In genomic region chr4:120262726-120263125, GRCm38 (mm10) we compare ENCODE assay signal across 15 mouse cellular contexts. TPM values are rescaled to one million over a fixed set of nuclear protein-coding genes. Genes with fewer than 3 reads are reported as not detected.
DNase-seq lines count a peak whose midpoint lies in the region; ATAC-seq lines count a peak whose summit lies in the region.
"Had no signal": no experiment of that assay in that cellular context is flagged by ENCODE, and none has a peak within 500 bp of the region (broad histone marks: within the 10 kb centered on the region; RNA-seq: fewer than 3 reads in every experiment).

No protein-coding gene starts in this region.

- no peak overlapping the region for H3K27ac ChIP-seq in midbrain, embryonic 12.5 days (replicated peaks)
- H3K27ac ChIP-seq in midbrain, embryonic 11.5 days (ENCODE audit: low read depth, low read length) = no peak overlapping the region
- peak overlapping the region; percentile 49 for H3K27ac ChIP-seq in hindbrain, embryonic 14.5 days
- H3K27ac ChIP-seq in neural tube, embryonic 14.5 days (ENCODE audit: low read depth, low read length) = peak overlapping the region; percentile 55
- H3K27ac ChIP-seq: left cerebral cortex, adult 2 months; limb, embryonic 12.5 days; stomach, embryonic 15.5 days had no signal

- peak; percentile 55 to 58 for DNase-seq in cerebellum, postnatal 10 days
- no peak for DNase-seq in midbrain, embryonic 11.5 days (ENCODE audit: low spot score, missing footprints)
- DNase-seq in hindbrain, embryonic 14.5 days (ENCODE audit: low spot score) = no peak
- no peak for DNase-seq in kidney, postnatal 10 days
- DNase-seq in right cerebral cortex, postnatal 25 days = no peak
- DNase-seq: adrenal gland, postnatal 14 days; right cerebral cortex, adult 18-20 months; spleen, adult 18-20 months had no signal

- H3K9ac ChIP-seq in midbrain, embryonic 12.5 days (replicated peaks) = peak overlapping the region; percentile 25; the same call in 1 of the 2 replicates
- H3K9ac ChIP-seq in midbrain, embryonic 11.5 days (ENCODE audit: low read length) = no peak overlapping the region
- H3K9ac ChIP-seq in hindbrain, embryonic 14.5 days = 0 out of 2 replicates have a peak overlapping the region, but pooled peaks have one; percentile 5
- no peak overlapping the region for H3K9ac ChIP-seq in neural tube, embryonic 14.5 days (replicated peaks; ENCODE audit: low read depth, low read length)
- H3K9ac ChIP-seq: limb, embryonic 12.5 days; stomach, embryonic 15.5 days had no signal

- no peaks in the 10 kb centered on the region for H3K36me3 ChIP-seq in midbrain, embryonic 12.5 days
- H3K36me3 ChIP-seq in midbrain, embryonic 11.5 days (ENCODE audit: control insufficient read depth, insufficient read depth, low read length) = no peaks in the 10 kb centered on the region
- no peaks in the 10 kb centered on the region for H3K36me3 ChIP-seq in hindbrain, embryonic 14.5 days (replicated peaks; ENCODE audit: control insufficient read depth, insufficient read depth)
- H3K36me3 ChIP-seq in neural tube, embryonic 14.5 days (ENCODE audit: control insufficient read depth, insufficient read depth, low read length) = no peaks in the 10 kb centered on the region
- H3K36me3 ChIP-seq: limb, embryonic 12.5 days; stomach, embryonic 15.5 days had no signal

- H3K4me1 ChIP-seq in midbrain, embryonic 12.5 days = peaks cover 53% of the 10 kb centered on the region
- peaks cover 15% of the 10 kb centered on the region for H3K4me1 ChIP-seq in midbrain, embryonic 11.5 days (ENCODE audit: control insufficient read depth, insufficient read depth, low read length)
- peaks cover 47% of the 10 kb centered on the region for H3K4me1 ChIP-seq in hindbrain, embryonic 14.5 days (replicated peaks; ENCODE audit: control insufficient read depth, insufficient read depth, low read length)
- peaks cover 34% of the 10 kb centered on the region for H3K4me1 ChIP-seq in neural tube, embryonic 14.5 days (ENCODE audit: control insufficient read depth, insufficient read depth, low read length)

- no peak for ATAC-seq in cerebellum, adult (ENCODE audit: insufficient number of reproducible peaks, low FRiP score, low TSS enrichment)
- 0 out of 2 replicates have a peak, but pooled peaks have one; percentile 1 for ATAC-seq in midbrain, embryonic 12.5 days (ENCODE audit: low FRiP score, low read depth)
- ATAC-seq in midbrain, embryonic 11.5 days (ENCODE audit: low FRiP score) = no peak
- ATAC-seq in hindbrain, embryonic 14.5 days (ENCODE audit: low FRiP score) = no peak
- ATAC-seq in neural tube, embryonic 14.5 days (ENCODE audit: low read depth) = no peak

- no peak overlapping the region for H3K4me2 ChIP-seq in midbrain, embryonic 12.5 days (replicated peaks)
- H3K4me2 ChIP-seq in midbrain, embryonic 11.5 days = no peak overlapping the region
- H3K4me2 ChIP-seq in hindbrain, embryonic 14.5 days (replicated peaks) = no peak overlapping the region
- no peak overlapping the region for H3K4me2 ChIP-seq in neural tube, embryonic 14.5 days (ENCODE audit: low read depth, low read length)
- H3K4me2 ChIP-seq: stomach, embryonic 15.5 days had no signal

- H3K4me3 ChIP-seq in midbrain, embryonic 12.5 days = no peak overlapping the region
- no peak overlapping the region for H3K4me3 ChIP-seq in midbrain, embryonic 11.5 days (ENCODE audit: low read depth, low read length)
- no peak overlapping the region for H3K4me3 ChIP-seq in hindbrain, embryonic 14.5 days (replicated peaks; ENCODE audit: low read length)
- no peak overlapping the region for H3K4me3 ChIP-seq in neural tube, embryonic 14.5 days (ENCODE audit: low read depth, low read length)
- H3K4me3 ChIP-seq: left cerebral cortex, adult 2 months; limb, embryonic 12.5 days; stomach, embryonic 15.5 days had no signal

- peaks cover 79% of the 10 kb centered on the region for H3K27me3 ChIP-seq in midbrain, embryonic 12.5 days
- peaks cover 34% of the 10 kb centered on the region for H3K27me3 ChIP-seq in midbrain, embryonic 11.5 days (ENCODE audit: control insufficient read depth, insufficient read depth, low read length)
- peaks cover 33% of the 10 kb centered on the region for H3K27me3 ChIP-seq in hindbrain, embryonic 14.5 days (ENCODE audit: control insufficient read depth, insufficient read depth, low read length)
- H3K27me3 ChIP-seq in neural tube, embryonic 14.5 days (ENCODE audit: control insufficient read depth, insufficient read depth, low read length) = peaks cover 14% of the 10 kb centered on the region; the same call in 1 of the 2 replicates

- no peaks in the 10 kb centered on the region for H3K9me3 ChIP-seq in midbrain, embryonic 12.5 days
- H3K9me3 ChIP-seq in midbrain, embryonic 11.5 days (ENCODE audit: control insufficient read depth, low read length) = no peaks in the 10 kb centered on the region
- no peaks in the 10 kb centered on the region for H3K9me3 ChIP-seq in hindbrain, embryonic 14.5 days (ENCODE audit: control insufficient read depth, low read length)
- H3K9me3 ChIP-seq in neural tube, embryonic 14.5 days (ENCODE audit: control insufficient read depth, low read length) = no peaks in the 10 kb centered on the region
- H3K9me3 ChIP-seq: limb, embryonic 12.5 days; stomach, embryonic 15.5 days had no signal

- WGBS in midbrain, embryonic 12.5 days = 40% methylated on average over 1 of the region's 2 CpGs
- WGBS in midbrain, embryonic 11.5 days = 57% methylated on average over 2 of the region's 2 CpGs
- WGBS in hindbrain, embryonic 14.5 days = 32% methylated on average over 2 of the region's 2 CpGs
- WGBS in neural tube, embryonic 14.5 days = 23% methylated on average over 2 of the region's 2 CpGs

RNA-seq across cellular contexts. Expression of gene Foxo6, which starts 24.4 kb away (rescaled TPM):
- polyA plus RNA-seq in midbrain, embryonic 12.5 days (2016; fragmentation: Nextera tagmentation; extraction: Ambion mirVana) = 0.15 and 0.25 TPM in 2 replicates
- polyA plus RNA-seq in midbrain, embryonic 11.5 days (2014; fragmentation: Nextera tagmentation; extraction: Ambion mirVana) = 0.11 and 0.25 TPM in 2 replicates
- 1.0 and 1.4 TPM in 2 replicates for polyA plus RNA-seq in hindbrain, embryonic 14.5 days (2014; fragmentation: Nextera tagmentation; extraction: Ambion mirVana)
- 0.85 and 1.1 TPM in 2 replicates for polyA plus RNA-seq in neural tube, embryonic 14.5 days (2014; fragmentation: Nextera tagmentation; extraction: Ambion mirVana)
- polyA plus RNA-seq: liver, embryonic 16.5 days had no signal

Comparison
In these comparisons a context has a peak if more than half of its experiments do, and no peak if none do; other contexts are left out.
1. H3K9ac ChIP-seq: peak in midbrain, embryonic 12.5 days (single experiment) and hindbrain, embryonic 14.5 days (single experiment); none in midbrain, embryonic 11.5 days (single experiment) and neural tube, embryonic 14.5 days (single experiment).
2. DNase-seq: peak in cerebellum, postnatal 10 days (2 of 2); none in midbrain, embryonic 11.5 days (single experiment), hindbrain, embryonic 14.5 days (single experiment), kidney, postnatal 10 days (single experiment) and right cerebral cortex, postnatal 25 days (single experiment).
3. H3K27ac ChIP-seq: peak in hindbrain, embryonic 14.5 days (single experiment) and neural tube, embryonic 14.5 days (single experiment); none in midbrain, embryonic 12.5 days (single experiment) and midbrain, embryonic 11.5 days (single experiment).